Mouse (Mus musculus): ENCODE results near the gene Pop7.

The Pop7 gene

Small RNAs within 50 kb of the gene (microRNA-seq; reads per million reads assigned to microRNA genes)
- 0.69 to 1.1 reads per million in 2 experiments for gene Mir6418

All from adrenal gland (tissue).